Mouse (Mus musculus): ENCODE data around the gene Fabp2.

GRCm38 (mm10) chr3:122859829-122860228, 35.0 kb upstream of the Fabp2 start:
- no peak for TF ChIP-seq CTCF (IDR thresholded peaks at IDR 0.05; ENCODE audit: control insufficient read depth, insufficient read depth, insufficient replicate concordance, low read depth, low read length)
- no peak for TF ChIP-seq POLR2A (IDR thresholded peaks at IDR 0.05; ENCODE audit: control insufficient read depth, low read depth, low read length)

Data from testis, adult 2 months (tissue).